Mouse (Mus musculus) midbrain, postnatal 0 days (tissue): ENCODE data around the gene Dner. TPM values are rescaled to one million over a fixed set of nuclear protein-coding genes. Genes with fewer than 3 reads are reported as not detected.

Experiments used
- ATAC-seq: fragments of 200-750 bp; cut with Nextera tagmentation; 2 replicates; pipeline ENCODE4 v1.8.0; 2017; ENCODE audit warnings: moderate number of reproducible peaks, mild to moderate bottlenecking, moderate TSS enrichment, moderate library complexity; ENCODE audit not compliant: low FRiP score
- DNase-seq: peaks from one replicate; pipeline ENCODE4 v3.0.0-alpha.2; 2015; ENCODE audit warnings: low spot score
- H3K27ac ChIP-seq: fragments of 300-500 bp; sonication (generic); 2 replicates; pipeline ENCODE4 v1.5.1; 2014; ENCODE audit warnings: low read depth, mild to moderate bottlenecking, low read length, mixed read lengths
- H3K27me3 ChIP-seq: fragments of 300-500 bp; sonication (generic); 2 replicates; pipeline ENCODE4 v1.6.1; 2014; ENCODE audit warnings: low read length, control low read depth, mixed read lengths; ENCODE audit not compliant: insufficient read depth
- H3K36me3 ChIP-seq: fragments of 300-500 bp; sonication (generic); 2 replicates; pipeline ENCODE4 v1.6.1; 2014; ENCODE audit warnings: low read length, control low read depth, mixed read lengths; ENCODE audit not compliant: insufficient read depth
- H3K4me1 ChIP-seq: fragments of 300-500 bp; sonication (generic); 2 replicates; pipeline ENCODE4 v1.6.1; 2014; ENCODE audit warnings: mild to moderate bottlenecking, control low read depth, antibody characterized with exemption, low read length, mixed read lengths; ENCODE audit not compliant: insufficient read depth
- H3K4me2 ChIP-seq: fragments of 300-500 bp; sonication (generic); 2 replicates; pipeline ENCODE4 v1.6.1; 2014; ENCODE audit warnings: low read depth, mild to moderate bottlenecking, low read length, mixed read lengths; ENCODE audit not compliant: poor library complexity, severe bottlenecking
- H3K4me3 ChIP-seq: fragments of 300-500 bp; sonication (generic); 2 replicates; pipeline ENCODE4 v1.5.1; 2014; ENCODE audit warnings: low read depth, mild to moderate bottlenecking, low read length, moderate library complexity
- H3K9ac ChIP-seq: fragments of 300-500 bp; sonication (generic); replicated peaks from 2 replicates; pipeline ENCODE4 v1.6.1; 2014; ENCODE audit warnings: mild to moderate bottlenecking, low read length, moderate library complexity, mixed read lengths; ENCODE audit not compliant: poor library complexity, severe bottlenecking
- H3K9me3 ChIP-seq: fragments of 300-500 bp; sonication (generic); 2 replicates; pipeline ENCODE4 v1.6.1; 2016; ENCODE audit warnings: low read length, control low read depth
- CTCF ChIP-seq: IDR thresholded peaks from 2 replicates; pipeline ENCODE4 v1.5.1; 2016; ENCODE audit warnings: antibody characterized with exemption, mild to moderate bottlenecking
- WGBS: fragments of 180-500 bp; shearing (Covaris S2); extraction: QIAGEN DNeasy Blood & Tissue Kit; methylation state at CpG from one replicate; pipeline ENCODE4 v1.1.7; 2014; 5-methylcytosine and 5-hydroxymethylcytosine counted together
- polyA plus RNA-seq: library from polyadenylated mRNA; unstranded; fragments of >200 nt; fragmentation: Nextera tagmentation; extraction: Ambion mirVana; gene quantifications from 2 replicates; pipeline ENCODE4 v1.2.1, GENCODE M21; 2015
- total RNA-seq: library from RNA; depleted of rRNA; stranded (reverse); fragments of >200 nt; gene quantifications from 2 replicates; pipeline ENCODE4 v1.2.3, GENCODE M21; 2014

Gene Dner
- total and polyA plus RNA-seq, 2 experiments from 2014 or later: 321 to 323 TPM

- Histone ChIP-seq H3K36me3 (no peaks in the 10 kb centered on the region), H3K4me3 (no peak overlapping the region), H3K4me2 (no peak overlapping the region), H3K9ac (no peak overlapping the region), H3K27me3 (no peaks in the 10 kb centered on the region), H3K4me1 (no peaks in the 10 kb centered on the region), H3K27ac (no peak overlapping the region), H3K9me3 (no peaks in the 10 kb centered on the region)
- DNase-seq (no peak), ATAC-seq (no peak)
- TF ChIP-seq CTCF: no peak
- whole genome bisulfite sequencing: 74% methylated on average over 1 of the region's 1 CpGs
Measured at GRCm38 (mm10) chr1:84428331-84428730, 267.7 kb downstream of the Dner start.

- H3K9ac ChIP-seq: no peak overlapping the region
- H3K36me3 ChIP-seq: no peaks in the 10 kb centered on the region
- no peaks in the 10 kb centered on the region for H3K9me3 ChIP-seq
- no peak overlapping the region for H3K4me2 ChIP-seq
- WGBS: 84% methylated on average over 11 of the region's 11 CpGs
- no peaks in the 10 kb centered on the region for H3K27me3 ChIP-seq
- no peak overlapping the region for H3K27ac ChIP-seq
- TF ChIP-seq CTCF: no peak
- H3K4me1 ChIP-seq: no peaks in the 10 kb centered on the region
- ATAC-seq (no peak), DNase-seq (no peak)
- H3K4me3 ChIP-seq: no peak overlapping the region
Measured at GRCm38 (mm10) chr1:84427757-84428156, 268.3 kb downstream of the Dner start.

DNA sequence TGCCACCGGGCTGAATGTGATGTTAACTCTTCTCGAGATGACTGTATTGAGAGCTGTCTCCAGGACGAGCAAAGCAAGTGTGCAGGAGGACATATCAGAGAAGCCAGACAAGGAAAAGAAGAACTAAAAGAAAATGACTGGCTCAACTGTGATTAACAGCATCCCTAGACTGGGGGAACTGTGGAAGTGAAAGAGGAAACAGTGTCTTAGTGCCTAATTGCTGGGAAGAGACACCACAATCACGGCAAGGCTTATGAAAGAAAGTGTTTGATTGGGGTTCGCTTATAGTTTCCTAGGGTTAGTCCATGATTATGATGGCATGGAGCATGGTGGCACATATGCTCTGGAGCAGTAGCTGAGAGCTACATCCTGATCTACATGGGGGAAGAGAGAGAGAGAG, 269.3 kb downstream of the Dner start:
- TF ChIP-seq CTCF: no peak
- H3K27me3 ChIP-seq: no peaks in the 10 kb centered on the region
- no peak overlapping the region for H3K27ac ChIP-seq
- DNase-seq (no peak), ATAC-seq (no peak)
- H3K4me2 ChIP-seq: no peak overlapping the region
- no peaks in the 10 kb centered on the region for H3K4me1 ChIP-seq
- H3K4me3 ChIP-seq: no peak overlapping the region
- no peak overlapping the region for H3K9ac ChIP-seq
- no peaks in the 10 kb centered on the region for H3K36me3 ChIP-seq
- no peaks in the 10 kb centered on the region for H3K9me3 ChIP-seq
- 86% methylated on average over 5 of the region's 5 CpGs for WGBS

DNA sequence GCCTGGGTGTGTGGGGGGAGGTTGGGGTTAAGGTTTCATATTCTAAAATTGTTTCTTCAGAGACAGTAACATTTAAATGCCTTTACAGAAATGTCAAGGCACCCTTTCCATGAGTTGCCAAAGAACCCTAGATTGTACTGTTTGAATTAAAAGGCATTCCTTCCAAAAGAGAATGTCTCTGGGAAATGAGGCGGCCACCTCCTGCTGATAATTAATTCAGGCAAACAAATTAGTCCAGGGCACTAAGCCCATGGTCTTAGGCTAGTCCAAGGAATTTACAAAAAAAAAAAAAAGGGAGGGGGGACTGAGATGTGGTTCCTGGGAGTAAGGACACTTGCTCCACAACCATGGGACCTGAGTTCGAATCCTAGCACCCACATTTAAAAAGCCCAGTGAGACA, 273.1 kb downstream of the Dner start:
- Histone ChIP-seq H3K27me3 (no peaks in the 10 kb centered on the region), H3K9ac (no peak overlapping the region), H3K4me2 (no peak overlapping the region), H3K9me3 (no peaks in the 10 kb centered on the region), H3K36me3 (no peaks in the 10 kb centered on the region), H3K4me1 (no peaks in the 10 kb centered on the region), H3K27ac (no peak overlapping the region), H3K4me3 (no peak overlapping the region)
- DNase-seq (peak; percentile 42), ATAC-seq (no peak)
- TF ChIP-seq CTCF: no peak
- 68% methylated on average over 2 of the region's 2 CpGs for WGBS

DNA sequence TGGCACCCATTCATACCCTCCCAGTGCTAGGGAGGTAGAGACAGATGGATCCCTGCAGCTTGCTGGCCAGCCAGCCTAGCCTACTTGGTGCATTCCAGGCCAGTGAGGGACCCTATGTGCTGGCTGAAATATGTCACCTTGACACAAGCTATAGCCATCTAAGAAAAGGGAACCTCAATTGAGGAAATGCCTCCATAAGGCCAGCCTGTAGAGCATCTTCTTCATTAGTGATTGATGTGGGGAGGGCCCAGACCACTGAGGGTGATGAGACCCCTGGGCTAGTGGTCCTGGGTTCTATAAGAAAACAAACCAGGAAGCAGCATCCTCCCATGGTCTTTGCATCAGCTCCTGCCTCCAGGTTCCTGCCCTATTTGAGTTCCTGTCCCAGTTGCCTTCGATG, 274.2 kb downstream of the Dner start:
- H3K9me3 ChIP-seq: no peaks in the 10 kb centered on the region
- H3K36me3 ChIP-seq: no peaks in the 10 kb centered on the region
- DNase-seq (no peak), ATAC-seq (no peak)
- no peak for TF ChIP-seq CTCF
- no peak overlapping the region for H3K4me3 ChIP-seq
- H3K4me1 ChIP-seq: no peaks in the 10 kb centered on the region
- no peak overlapping the region for H3K4me2 ChIP-seq
- no peak overlapping the region for H3K9ac ChIP-seq
- H3K27ac ChIP-seq: no peak overlapping the region
- 92% methylated on average over 1 of the region's 1 CpGs for WGBS
- no peaks in the 10 kb centered on the region for H3K27me3 ChIP-seq

DNA sequence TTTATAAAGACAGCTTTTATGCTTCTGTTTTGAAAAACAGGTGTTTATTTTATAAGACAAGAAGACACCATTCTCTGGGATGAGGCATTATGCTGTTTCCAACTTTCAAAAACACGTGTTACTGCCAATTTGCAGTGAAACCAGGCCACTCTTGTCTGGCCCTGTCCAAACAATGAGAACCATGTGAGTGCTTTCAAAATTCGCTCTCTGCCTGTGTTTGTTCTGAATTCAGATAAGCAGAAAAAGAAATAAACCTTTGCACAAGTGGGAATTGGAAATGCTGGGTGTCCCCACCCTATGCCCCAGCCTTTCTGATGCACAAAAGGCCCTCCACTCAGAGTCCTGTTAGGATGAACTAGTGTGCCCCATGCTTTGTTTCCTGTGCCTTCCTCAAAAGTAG, 276.6 kb downstream of the Dner start:
- H3K36me3 ChIP-seq: no peaks in the 10 kb centered on the region
- WGBS: 52% methylated on average over 2 of the region's 2 CpGs
- H3K27me3 ChIP-seq: no peaks in the 10 kb centered on the region
- DNase-seq: no peak
- H3K4me3 ChIP-seq: no peak overlapping the region
- H3K27ac ChIP-seq: no peak overlapping the region
- H3K9me3 ChIP-seq: no peaks in the 10 kb centered on the region
- ATAC-seq: no peak
- H3K4me2 ChIP-seq: no peak overlapping the region
- H3K4me1 ChIP-seq: no peaks in the 10 kb centered on the region
- no peak for TF ChIP-seq CTCF
- H3K9ac ChIP-seq: no peak overlapping the region

DNA sequence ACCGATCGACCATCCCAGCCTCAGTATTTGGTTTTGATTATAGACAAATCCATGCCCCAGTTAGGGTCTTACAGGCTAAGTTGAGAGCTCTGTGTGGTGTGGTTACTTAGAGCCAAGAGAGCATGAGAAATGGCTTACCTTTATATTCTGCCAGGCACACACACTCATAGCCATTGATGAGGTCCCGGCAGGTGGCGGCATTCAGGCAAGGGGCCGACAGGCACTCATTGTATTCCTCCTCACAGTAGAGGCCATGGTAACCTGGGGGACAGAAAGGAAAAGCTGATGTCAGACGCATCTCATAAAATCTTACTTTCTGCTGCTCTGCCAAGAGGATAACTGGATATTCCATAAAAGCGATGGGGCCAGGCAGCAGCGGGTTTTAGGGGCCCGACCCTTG, 277.5 kb downstream of the Dner start:
- ATAC-seq: no peak
- WGBS: 31% methylated on average over 9 of the region's 9 CpGs
- no peak overlapping the region for H3K27ac ChIP-seq
- no peaks in the 10 kb centered on the region for H3K27me3 ChIP-seq
- no peaks in the 10 kb centered on the region for H3K4me1 ChIP-seq
- no peak for DNase-seq
- H3K9ac ChIP-seq: no peak overlapping the region
- no peak overlapping the region for H3K4me3 ChIP-seq
- no peak; the same call in 1 of the 2 replicates for TF ChIP-seq CTCF
- H3K4me2 ChIP-seq: no peak overlapping the region
- H3K36me3 ChIP-seq: no peaks in the 10 kb centered on the region
- no peaks in the 10 kb centered on the region for H3K9me3 ChIP-seq
